Mouse (Mus musculus) CD4-positive, CD25-positive, alpha-beta regulatory T cell, adult 2 months (primary cell): ENCODE measurements around the gene Gm9780.
"Not testable (repeated sequence)": the region's sequence is repeated elsewhere in the genome, so short reads cannot be mapped to it uniquely, and the experiment has no call there.

Experiments used
- DNase-seq: peaks from one replicate; pipeline ENCODE4 v3.0.0-alpha.2; 2012; ENCODE audit warnings: low read depth, low spot score

Gene Gm9780

DNA sequence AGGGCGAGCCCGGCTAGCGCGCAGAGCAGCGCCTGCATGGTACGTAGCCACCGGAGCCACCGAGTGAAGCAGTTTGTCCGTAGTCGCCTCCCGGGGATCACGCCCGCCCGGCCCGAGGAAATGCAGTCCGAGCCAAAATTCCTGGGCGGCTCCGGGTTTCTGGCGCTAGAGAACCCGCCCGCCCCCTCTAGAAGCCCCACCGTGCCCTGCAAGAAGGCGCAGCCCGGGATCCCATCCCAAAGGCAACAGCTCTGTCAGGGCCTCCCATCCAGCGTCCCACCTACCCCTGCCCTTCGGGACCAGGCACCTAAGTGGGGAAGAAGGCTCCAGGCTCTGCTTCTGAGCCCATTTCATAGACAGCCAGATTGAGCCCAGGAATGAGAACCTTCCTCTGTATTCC is at the start of gene Gm9780:
Gene Gm9780 (minus strand): TSS at position 101 of the 400 bp plus-strand sequence.
- not testable (repeated sequence) for DNase-seq

DNA sequence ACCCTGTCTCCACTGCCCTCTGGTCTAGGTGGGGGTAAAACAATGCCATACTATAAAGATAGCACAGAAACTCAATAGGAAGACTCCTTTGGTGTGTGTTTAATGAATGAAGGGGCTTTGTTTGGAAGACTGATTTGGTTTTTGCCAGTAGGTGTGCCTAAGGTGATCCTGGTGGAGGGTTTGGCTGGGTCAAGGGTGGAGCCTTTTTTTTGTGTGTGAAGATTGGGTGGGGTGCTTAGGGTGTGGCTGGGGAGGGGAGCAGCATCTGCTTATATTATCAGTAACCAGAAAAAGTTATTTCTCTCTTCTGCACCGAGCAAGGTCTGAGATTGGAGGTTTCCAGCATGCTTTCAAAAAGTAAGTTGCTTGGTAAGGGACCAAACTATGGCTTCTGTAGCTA is 39.5 kb upstream of the Gm9780 start, which contains the start of gene Cphx3:
Gene Cphx3 (plus strand): TSS at position 301 of the 400 bp plus-strand sequence.
- not testable (repeated sequence) for DNase-seq

- not testable (repeated sequence) for DNase-seq
These were observed 38.7 kb upstream of the Gm9780 start, which contains the start of gene Cphx2 for GRCm38 (mm10) chr14:26081216-26081615. Gene Cphx2 (plus strand): TSS chr14:26081516.

DNA sequence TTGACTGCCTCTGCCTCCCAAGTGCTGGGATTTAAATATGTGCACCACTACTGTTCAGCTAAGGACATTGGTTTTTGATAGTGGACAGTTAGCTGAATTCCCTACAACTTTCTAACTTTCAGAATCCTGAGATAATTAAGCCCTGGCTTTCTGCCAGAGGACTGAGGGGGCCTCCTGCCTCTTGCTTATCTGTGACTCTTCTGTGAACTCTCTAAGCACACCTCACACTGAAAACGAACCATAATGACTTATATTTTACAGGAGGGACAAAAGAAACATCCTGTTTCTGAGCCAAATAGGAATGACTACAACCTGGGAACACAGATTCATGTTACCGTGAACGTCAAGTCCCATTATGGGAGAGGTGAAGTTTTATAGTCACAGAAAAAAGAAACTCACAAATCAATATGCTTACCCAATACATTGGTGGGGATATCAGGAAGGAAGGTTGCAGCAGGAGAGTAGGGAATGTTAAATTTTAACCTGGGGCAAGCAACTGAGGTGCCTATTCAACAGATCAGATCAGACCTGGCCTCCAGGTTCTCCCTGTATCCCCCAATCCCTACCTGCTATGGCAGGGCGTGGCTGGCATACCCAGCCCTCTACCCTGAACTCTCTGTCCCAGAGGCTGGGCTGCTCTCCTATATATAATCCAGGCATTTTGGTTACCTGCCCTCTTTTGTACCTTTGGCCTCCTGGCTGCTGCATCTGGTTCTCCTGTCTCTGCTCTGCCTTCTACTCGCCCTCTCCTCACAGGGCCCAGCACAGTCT is 34.3 kb upstream of the Gm9780 start:
- not testable (repeated sequence) for DNase-seq

DNA sequence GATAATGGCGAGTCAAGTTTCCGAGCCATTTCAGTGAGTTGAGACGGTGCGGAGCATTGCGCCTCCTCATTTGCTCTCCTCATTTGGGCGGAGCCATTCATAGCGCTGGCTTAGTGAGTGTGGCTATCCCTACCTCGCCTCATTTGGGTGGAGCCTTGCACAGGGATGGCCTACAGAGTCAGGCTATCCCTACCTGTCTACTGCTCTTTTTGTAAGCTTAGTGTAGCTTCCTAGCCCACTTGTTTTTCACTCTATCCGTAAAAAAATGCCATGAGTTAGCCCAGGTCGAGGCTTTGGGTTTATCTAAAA is 24.8 kb upstream of the Gm9780 start, which contains the start of gene Tmem254c:
Gene Tmem254c (minus strand): TSS at position 31 of the 309 bp plus-strand sequence.
- not testable (repeated sequence) for DNase-seq

DNA sequence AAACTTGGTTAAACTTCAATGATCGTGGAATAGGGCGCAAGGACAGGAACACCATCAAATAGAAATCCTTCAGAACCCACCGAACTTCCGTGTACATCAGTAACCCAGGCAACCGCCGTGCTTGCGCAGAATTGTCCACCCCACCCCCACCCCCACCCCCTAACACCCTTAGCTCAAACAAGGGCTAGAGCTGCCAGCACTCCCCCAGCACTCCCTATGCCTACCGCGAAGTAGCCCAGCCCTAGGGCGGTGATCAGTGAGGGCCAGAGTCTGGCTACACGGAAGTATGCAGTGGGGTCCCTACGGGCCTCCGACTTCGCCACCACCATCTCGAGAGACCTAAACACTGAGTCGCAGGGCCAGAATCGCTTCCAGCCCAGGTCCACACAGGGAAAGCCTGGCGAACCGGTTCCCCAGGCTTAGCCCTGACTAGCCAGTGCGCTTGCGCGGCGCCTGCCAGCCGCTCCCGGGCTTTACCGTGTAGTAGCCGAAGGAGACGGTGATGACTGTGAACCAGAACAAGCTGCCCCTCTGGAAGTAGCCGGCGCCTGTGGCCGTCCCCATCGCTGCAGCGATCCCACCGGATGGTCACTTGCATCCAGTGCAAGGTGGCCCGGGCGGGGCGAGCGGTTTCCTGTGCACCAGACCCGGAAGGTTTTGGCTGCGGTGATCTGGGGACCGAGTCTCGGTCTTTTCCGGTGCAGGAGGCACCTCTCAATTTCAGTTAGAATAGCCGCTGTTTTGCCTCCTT is 24.2 kb upstream of the Gm9780 start:
- DNase-seq, result not testable (repeated sequence)

- not testable (repeated sequence) for DNase-seq
These were observed 16.9 kb upstream of the Gm9780 start for GRCm38 (mm10) chr14:26059362-26059761.

DNA sequence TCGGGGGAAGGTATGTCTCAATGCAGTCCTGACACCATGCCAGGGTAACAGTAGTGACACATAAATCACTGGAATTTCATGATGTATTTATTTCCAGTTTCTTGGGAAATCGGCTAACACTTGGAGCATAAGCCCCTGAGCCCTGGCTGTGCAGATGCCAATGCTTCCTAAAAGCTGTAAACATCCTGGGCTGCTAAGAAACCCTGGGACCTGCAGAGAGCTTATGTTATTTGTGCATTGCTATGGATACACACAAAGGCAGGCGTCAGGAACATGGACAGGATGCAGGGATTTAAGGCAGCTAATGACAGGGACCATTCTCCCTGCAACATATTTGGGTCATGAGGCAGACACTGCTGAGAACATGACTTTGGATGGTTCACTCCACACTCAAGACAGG is 15.7 kb upstream of the Gm9780 start:
- not testable (repeated sequence) for DNase-seq

DNA sequence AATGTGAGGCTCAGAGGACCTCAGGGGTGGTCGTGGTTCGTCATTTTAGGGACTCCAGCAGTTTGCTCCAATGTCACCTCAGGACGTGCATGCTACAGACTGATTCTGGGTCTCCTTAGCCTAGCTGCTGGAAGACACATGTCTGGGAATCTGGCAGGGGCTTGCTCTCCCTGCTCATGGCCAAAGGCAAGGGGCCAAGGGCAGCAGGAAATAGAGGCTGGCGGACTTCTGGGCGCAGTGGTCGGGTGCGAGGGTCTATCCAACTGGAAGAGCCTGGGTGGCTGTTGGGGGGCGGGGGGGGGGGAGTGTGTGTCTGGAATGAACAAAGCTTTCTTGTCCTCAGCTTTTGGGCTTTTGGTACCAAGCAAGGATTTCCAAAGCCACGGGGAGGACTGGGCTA is 6.3 kb upstream of the Gm9780 start:
- not testable (repeated sequence) for DNase-seq

GRCm38 (mm10) chr14:26047026-26047425 is 4.5 kb upstream of the Gm9780 start:
- DNase-seq, result not testable (repeated sequence)

GRCm38 (mm10) chr14:26045007-26045406 is 2.5 kb upstream of the Gm9780 start:
- not testable (repeated sequence) for DNase-seq

DNA sequence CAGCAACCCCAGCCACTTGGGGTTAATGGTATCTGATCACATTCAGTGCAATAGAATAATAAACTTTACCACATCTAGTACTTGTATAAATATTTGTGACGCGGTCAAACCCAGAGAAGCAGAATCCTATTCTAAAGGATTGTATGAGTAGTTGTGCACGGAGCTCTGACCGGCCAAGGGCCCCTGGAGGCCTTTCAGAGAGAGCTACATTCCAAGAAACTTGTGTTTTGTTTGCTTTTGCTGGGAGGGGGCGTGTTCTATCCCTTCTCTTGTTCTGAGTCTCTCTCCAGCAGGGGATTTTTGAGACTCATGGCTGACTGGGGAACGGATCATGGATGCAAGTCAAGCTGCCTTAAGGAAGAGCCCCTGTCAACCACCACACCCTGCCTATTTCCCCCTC is 7.1 kb downstream of the Gm9780 start:
- not testable (repeated sequence) for DNase-seq

DNA sequence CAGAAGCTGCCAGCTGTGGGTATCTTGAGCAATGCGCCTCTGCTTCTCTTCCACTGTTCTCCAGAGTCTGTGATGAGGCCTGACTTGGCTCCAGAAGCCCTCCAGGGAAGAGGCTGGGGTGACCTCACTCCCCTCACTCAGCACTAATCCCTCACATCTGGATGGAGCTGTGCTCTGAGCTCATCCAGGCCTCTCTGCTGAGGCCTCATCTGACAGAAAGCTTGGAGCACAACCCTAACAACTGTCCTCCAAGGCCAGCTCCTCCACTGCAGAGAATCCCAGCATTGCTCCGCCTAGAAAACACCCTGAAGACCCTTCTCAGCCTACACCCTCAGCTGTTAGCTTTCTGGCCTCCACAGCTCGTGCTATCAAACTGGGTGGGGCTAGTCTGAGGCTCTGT is 8.1 kb downstream of the Gm9780 start:
- not testable (repeated sequence) for DNase-seq

DNA sequence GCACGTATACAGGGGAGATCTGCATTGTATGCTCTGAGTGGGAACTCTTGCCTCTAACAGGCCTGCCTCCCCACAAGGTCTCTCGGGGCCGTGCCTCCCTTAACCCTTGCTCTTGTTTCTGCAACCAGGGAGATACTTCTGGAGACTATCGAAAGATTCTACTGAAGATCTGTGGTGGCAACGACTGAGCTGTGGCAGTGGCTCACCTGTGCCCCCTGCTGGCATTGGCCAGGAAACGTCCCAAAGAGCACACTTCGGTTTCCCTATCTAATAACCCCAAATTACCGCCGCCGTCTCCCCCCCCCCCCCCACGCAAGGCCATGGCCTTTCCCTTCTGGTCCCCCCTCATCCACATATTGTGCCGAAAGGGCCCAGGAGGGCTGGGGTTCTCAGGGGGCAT is 16.9 kb downstream of the Gm9780 start:
- not testable (repeated sequence) for DNase-seq

DNA sequence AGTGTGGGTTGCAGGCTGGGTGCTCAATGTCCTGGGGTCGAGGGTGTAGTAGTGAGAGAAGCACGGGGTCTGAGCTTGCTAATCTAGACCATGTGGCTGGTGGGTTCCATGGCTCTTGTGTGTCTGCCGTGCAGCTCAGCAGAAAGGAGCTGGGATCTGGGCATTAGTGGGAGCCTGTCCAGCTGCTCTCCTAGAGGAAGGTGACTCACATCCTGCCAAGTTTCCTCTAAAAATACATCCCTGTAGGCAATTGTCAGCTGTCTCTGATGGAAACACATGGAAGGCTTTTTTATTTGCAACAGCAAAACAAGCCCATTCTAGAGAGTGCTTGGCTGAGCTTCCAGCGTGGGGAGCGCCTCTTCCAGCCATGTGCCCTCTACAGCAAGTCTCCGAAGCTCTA is 19.7 kb downstream of the Gm9780 start:
- not testable (repeated sequence) for DNase-seq

DNA sequence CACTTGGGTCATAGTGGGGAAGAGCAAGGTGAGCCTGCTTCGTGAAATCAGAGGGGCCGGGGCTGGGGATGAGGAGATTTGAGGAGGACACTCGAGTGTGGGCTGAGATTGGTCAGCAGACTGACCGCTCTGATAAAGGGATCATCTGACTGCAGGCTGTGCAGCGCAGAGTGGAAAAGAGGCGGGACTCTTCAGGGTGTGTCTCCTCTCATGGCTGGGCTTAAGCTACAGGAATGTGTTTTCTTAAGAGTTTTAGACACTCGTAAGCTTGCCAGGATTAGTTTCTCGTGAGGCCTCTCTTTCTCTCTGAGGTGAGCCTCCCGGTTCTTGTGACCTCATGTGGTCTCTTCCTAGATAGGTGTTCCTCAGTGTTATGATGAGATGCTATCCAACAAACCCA is 21.0 kb downstream of the Gm9780 start:
- DNase-seq, result not testable (repeated sequence)

DNA sequence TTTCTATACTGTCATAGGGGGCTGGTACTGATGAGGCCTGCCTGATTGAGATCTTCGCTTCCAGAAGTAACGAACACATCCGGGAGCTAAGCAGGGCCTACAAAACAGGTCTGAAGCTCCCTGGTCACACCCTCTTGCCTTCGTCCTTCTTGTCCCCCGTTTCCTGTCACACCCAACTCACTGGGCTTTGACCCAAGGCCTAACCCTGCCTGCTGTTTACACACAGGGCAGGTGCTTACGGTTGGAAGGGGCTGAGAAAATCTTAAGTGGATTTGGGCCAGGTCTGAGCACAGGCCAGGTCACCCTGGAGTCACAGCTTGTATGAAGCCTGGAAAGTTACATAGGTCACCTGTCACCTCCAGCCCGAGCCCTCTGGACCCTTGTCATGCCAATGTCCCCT is 26.1 kb downstream of the Gm9780 start:
- DNase-seq, result not testable (repeated sequence)

DNA sequence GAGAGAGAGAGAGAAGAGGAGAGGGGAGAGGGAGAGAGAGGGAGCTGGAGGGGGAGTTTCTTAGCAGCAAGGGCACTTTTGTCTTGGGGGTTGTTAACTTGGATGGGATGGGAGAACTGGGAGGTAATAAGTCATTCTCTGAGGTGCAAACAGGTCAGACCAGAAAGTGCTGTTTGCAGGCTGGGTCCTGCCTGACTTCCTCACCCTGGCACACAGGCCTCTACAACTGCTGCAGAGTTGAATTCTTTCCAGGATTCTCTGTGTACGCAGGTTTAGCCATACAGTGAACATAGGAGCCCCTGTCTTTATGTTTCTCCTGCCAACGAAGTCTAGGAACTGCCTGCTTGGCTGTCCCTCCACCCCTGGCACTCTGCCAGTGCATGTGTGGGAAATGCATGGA is 35.0 kb downstream of the Gm9780 start:
- not testable (repeated sequence) for DNase-seq

- not testable (repeated sequence) for DNase-seq
These were observed 60.6 kb downstream of the Gm9780 start for GRCm38 (mm10) chr14:25981880-25982279.

DNA sequence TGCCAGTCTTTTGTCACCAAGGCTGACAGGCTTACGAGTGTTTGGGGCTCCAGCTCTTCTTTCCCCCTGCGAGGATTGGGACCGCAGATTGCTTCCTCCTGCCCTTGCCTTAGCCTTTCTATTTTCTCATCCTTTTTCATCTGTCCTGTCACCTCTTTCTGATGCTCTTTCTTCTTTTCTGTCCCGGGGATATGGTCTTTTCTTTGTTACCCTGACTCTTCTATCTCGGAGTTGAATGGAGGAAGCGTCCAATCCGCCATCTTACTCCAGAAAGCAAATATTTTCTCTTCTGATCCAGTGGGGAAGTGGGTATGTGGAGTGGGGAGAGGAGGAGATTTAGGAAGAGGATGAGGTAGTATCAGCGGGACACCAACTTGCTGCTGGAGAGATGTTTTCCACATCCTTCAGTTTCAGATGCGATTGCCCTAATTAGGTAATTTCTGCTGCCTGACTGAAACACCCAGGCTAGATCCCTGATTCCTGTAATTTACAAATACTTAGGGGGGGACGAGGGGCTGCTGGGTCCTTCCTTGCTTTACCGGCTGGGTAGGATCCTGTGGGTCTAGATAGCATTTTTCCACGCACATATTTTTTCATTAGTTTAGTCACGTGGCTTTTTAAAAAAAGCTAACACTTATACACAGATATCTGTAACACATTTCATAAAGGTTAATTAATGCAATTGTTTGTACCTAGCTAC is 63.1 kb downstream of the Gm9780 start:
- DNase-seq, result not testable (repeated sequence)

GRCm38 (mm10) chr14:25978371-25979241 is 63.9 kb downstream of the Gm9780 start, which contains the start of gene Duxbl1:
Gene Duxbl1 (plus strand): TSS chr14:25978577.
- not testable (repeated sequence) for DNase-seq
